In the genomic region with DNA sequence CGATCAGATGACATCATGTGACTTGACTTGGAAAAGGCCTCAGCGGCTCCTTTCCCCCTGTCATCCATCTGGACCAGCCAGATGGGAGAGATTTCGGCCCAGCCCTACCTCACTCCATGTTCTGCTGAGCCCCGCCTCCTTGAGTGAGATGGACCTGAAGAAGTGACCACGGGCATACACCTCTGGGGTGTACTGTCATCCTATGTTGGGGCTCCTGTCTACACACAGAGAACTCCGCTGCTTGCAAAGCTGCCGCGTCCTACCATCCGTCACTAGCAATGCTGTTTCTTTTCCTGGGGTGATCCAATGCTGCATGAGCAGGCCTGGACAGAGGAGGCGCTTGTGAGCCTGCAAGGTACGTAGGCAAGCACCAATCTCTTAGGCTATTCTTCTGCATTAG, we compare ENCODE assay signal across 9 mouse cellular contexts. TPM values are rescaled to one million over a fixed set of nuclear protein-coding genes. Genes with fewer than 3 reads are reported as not detected.
A peak's percentile ranks its signal among the peaks of the same experiment; 100 is the strongest.
DNase-seq lines count a peak whose midpoint lies in the region; ATAC-seq and TF ChIP-seq lines count a peak whose summit lies in the region.
"Had no signal": no experiment of that assay in that cellular context is flagged by ENCODE, and none has a peak within 500 bp of the region (broad histone marks: within the 10 kb centered on the region; RNA-seq: fewer than 3 reads in every experiment).

No protein-coding gene starts in this region.

- H3K27ac ChIP-seq in left cerebral cortex, adult 2 months, result no peak overlapping the region
- H3K27ac ChIP-seq in forebrain, embryonic 14.5 days (ENCODE audit: low read depth, low read length), result no peak overlapping the region

- 44% methylated on average over 11 of the region's 11 CpGs for WGBS in forebrain, embryonic 14.5 days

- no peaks in the 10 kb centered on the region for H3K36me3 ChIP-seq in forebrain, embryonic 14.5 days (ENCODE audit: control insufficient read depth, insufficient read depth, low read length)

- no peaks in the 10 kb centered on the region for H3K27me3 ChIP-seq in forebrain, embryonic 14.5 days (replicated peaks; ENCODE audit: control insufficient read depth, insufficient read depth, low read length)

- H3K4me1 ChIP-seq in forebrain, embryonic 14.5 days (ENCODE audit: control insufficient read depth, insufficient read depth, low read length), result no peaks in the 10 kb centered on the region

- DNase-seq in left cerebral cortex, adult 2 months (ENCODE audit: extremely low spot score in 1 of 2, low spot score in 2 of 2), result peak in 1 of 2 experiments; percentile 54
- DNase-seq in left cerebral cortex, adult 8-10 months (ENCODE audit: low spot score in 2 of 2), result no peak
- DNase-seq in cerebellum, adult 11 months, result peak; percentile 46
- DNase-seq in forebrain, embryonic 14.5 days (ENCODE audit: low spot score), result peak; percentile 57
- DNase-seq in layer of hippocampus, postnatal 36 days, result peak; percentile 27 to 35
- peak; percentile 63 for DNase-seq in right cerebral cortex, adult 18-20 months
- no peak for DNase-seq in T-cell, adult 2 months (ENCODE audit: low spot score)
- no peak for DNase-seq in urinary bladder, adult 2 months (ENCODE audit: low spot score)

- TF ChIP-seq CTCF in left cerebral cortex, adult 2 months (IDR thresholded peaks at IDR 0.05), result peak; percentile 62

- ATAC-seq in forebrain, embryonic 14.5 days, result peak; percentile 43

- no peaks in the 10 kb centered on the region for H3K9me3 ChIP-seq in forebrain, embryonic 14.5 days (replicated peaks; ENCODE audit: control insufficient read depth, low read length)

- H3K4me2 ChIP-seq in forebrain, embryonic 14.5 days (ENCODE audit: low read length), result no peak overlapping the region

- intact Hi-C loops in left cerebral cortex, adult 2 months (cut with DNase I), result loop anchor here (5.0 kb wide), 2 partner anchors 122 to 202 kb away; a partner anchor contains a TSS

- H3K9ac ChIP-seq in forebrain, embryonic 14.5 days (ENCODE audit: low read length), result no peak overlapping the region

- no peak overlapping the region for H3K4me3 ChIP-seq in left cerebral cortex, adult 2 months
- H3K4me3 ChIP-seq in forebrain, embryonic 14.5 days (ENCODE audit: low read depth, low read length), result no peak overlapping the region

RNA-seq across cellular contexts. Expression of a gene that starts 3.5 kb away (rescaled TPM):
- not detected for total RNA-seq in left cerebral cortex, adult 2 months (2021)
- total RNA-seq in left cerebral cortex, adult 8-10 months (2022), result under 1 TPM in 1 of 4 experiments, not detected in 3; 0.59 TPM
- polyA plus RNA-seq in forebrain, embryonic 14.5 days (2014; fragmentation: Nextera tagmentation; extraction: Ambion mirVana), result 0.28 TPM in 1 of 2 replicates, not detected in the other
- total RNA-seq in layer of hippocampus, postnatal 36 days (2021), result not detected
- not detected in 2 replicates for polyA plus RNA-seq in urinary bladder, adult 2 months (2012; rRNA removed)
- polyA plus RNA-seq: intestine, embryonic 14.5 days had no signal

RNA-seq across cellular contexts. Expression of a gene that starts 33.8 kb away (rescaled TPM):
- total RNA-seq in left cerebral cortex, adult 2 months (2021), result under 1 TPM in 1 of 2 experiments, not detected in 1; 0.07 TPM
- under 1 TPM in 1 of 4 experiments, not detected in 3; 0.07 TPM for total RNA-seq in left cerebral cortex, adult 8-10 months (2022)
- polyA plus RNA-seq in forebrain, embryonic 14.5 days (2014; fragmentation: Nextera tagmentation; extraction: Ambion mirVana), result 0.05 and 0.15 TPM in 2 replicates
- not detected for total RNA-seq in layer of hippocampus, postnatal 36 days (2021)
- 0.52 and 0.68 TPM in 2 replicates for polyA plus RNA-seq in urinary bladder, adult 2 months (2012; rRNA removed)

RNA-seq across cellular contexts. Expression of a gene that starts 42.1 kb away (rescaled TPM):
- total RNA-seq in left cerebral cortex, adult 2 months (2021), result 10 to 100 TPM; 69.2 to 78.7 TPM
- 10 to 100 TPM; 55.1 to 60.3 (median 55.6) TPM for total RNA-seq in left cerebral cortex, adult 8-10 months (2022)
- 33.5 and 34.1 TPM in 2 replicates for polyA plus RNA-seq in forebrain, embryonic 14.5 days (2014; fragmentation: Nextera tagmentation; extraction: Ambion mirVana)
- total RNA-seq in layer of hippocampus, postnatal 36 days (2021), result 10 to 100 TPM; 76.2 to 80.1 TPM
- polyA plus RNA-seq in urinary bladder, adult 2 months (2012; rRNA removed), result 30.7 and 33.5 TPM in 2 replicates

Comparison
In these comparisons a context has a peak if more than half of its experiments do, and no peak if none do; other contexts are left out.
1. DNase-seq: peak in cerebellum, adult 11 months (single experiment), forebrain, embryonic 14.5 days (single experiment), layer of hippocampus, postnatal 36 days (2 of 2) and right cerebral cortex, adult 18-20 months (single experiment); none in left cerebral cortex, adult 8-10 months (0 of 2), T-cell, adult 2 months (single experiment) and urinary bladder, adult 2 months (single experiment).